Mouse (Mus musculus) lung, adult 2 months (tissue): Measurements from ENCODE around the gene Aldh3b2. TPM values are rescaled to one million over a fixed set of nuclear protein-coding genes. Genes with fewer than 3 reads are reported as not detected.

ENCODE experiments used
- DNase-seq: peaks from one replicate; pipeline ENCODE4 v3.0.0; 2022
- H3K4me1 ChIP-seq: fragments of 200-500 bp; 2 replicates; pipeline ENCODE4 v1.6.1; 2011; ENCODE audit warnings: low read length; ENCODE audit not compliant: control insufficient read depth, insufficient read depth
- H3K4me3 ChIP-seq: fragments of 200-500 bp; replicated peaks from 2 replicates; pipeline ENCODE3; 2011; ENCODE audit warnings: low read depth, mild to moderate bottlenecking, control low read depth, low read length; ENCODE audit errors: extremely low read depth
- CTCF ChIP-seq: fragments of 200-500 bp; IDR thresholded peaks from 2 replicates; pipeline ENCODE4 v1.5.1; 2011; ENCODE audit warnings: mild to moderate bottlenecking, low read length, control low read depth; ENCODE audit not compliant: insufficient read depth
- POLR2A ChIP-seq: fragments of 200-500 bp; IDR thresholded peaks from 2 replicates; pipeline ENCODE4 v1.6.1; 2011; ENCODE audit warnings: low read depth, mild to moderate bottlenecking, control low read depth, low read length, borderline replicate concordance; ENCODE audit errors: extremely low read depth
- WGBS: fragments of 180-500 bp; shearing (Covaris S2); methylation state at CpG from one replicate; pipeline ENCODE4 v1.1.7; 2018; 5-methylcytosine and 5-hydroxymethylcytosine counted together
- polyA plus RNA-seq: library from polyadenylated mRNA; depleted of rRNA; stranded (reverse); fragments of >200 nt; gene quantifications from 2 replicates; pipeline ENCODE4 v1.2.3, GENCODE M21; 2012; rRNA removed

The Aldh3b2 gene
- 2.0 and 21.7 TPM in 2 replicates for polyA plus RNA-seq

GRCm38 (mm10) chr19:3972229-3972628 lies at the start of gene Aldh3b2:
Gene Aldh3b2, plus strand, starts transcription at chr19:3972328.
- 38% methylated on average over 9 of the region's 9 CpGs for WGBS
- H3K4me1 ChIP-seq = no peaks in the 10 kb centered on the region
- TF ChIP-seq CTCF (no peak), POLR2A (no peak)
- H3K4me3 ChIP-seq = no peak within 1 kb of the TSS
- no peak for DNase-seq

- H3K4me3 ChIP-seq = no peak overlapping the region
- DNase-seq = no peak
- peaks cover 22% of the 10 kb centered on the region for H3K4me1 ChIP-seq
- TF ChIP-seq POLR2A (no peak), CTCF (no peak)
- WGBS = 40% methylated on average over 10 of the region's 10 CpGs
Observed at GRCm38 (mm10) chr19:3922661-3923371, 49.3 kb upstream of the Aldh3b2 start.

GRCm38 (mm10) chr19:3923586-3923985 lies 48.5 kb upstream of the Aldh3b2 start:
- no peak for DNase-seq
- no peak for TF ChIP-seq CTCF
- TF ChIP-seq POLR2A = no peak
- 27% methylated on average over 13 of the region's 13 CpGs for WGBS
- Histone ChIP-seq H3K4me3 (no peak overlapping the region), H3K4me1 (peaks cover 22% of the 10 kb centered on the region)

GRCm38 (mm10) chr19:3924190-3924589 lies 47.9 kb upstream of the Aldh3b2 start:
- no peak for TF ChIP-seq CTCF
- no peak for TF ChIP-seq POLR2A
- WGBS = 67% methylated on average over 8 of the region's 8 CpGs
- H3K4me1 ChIP-seq = peaks cover 26% of the 10 kb centered on the region
- no peak overlapping the region for H3K4me3 ChIP-seq
- no peak for DNase-seq

- H3K4me3 ChIP-seq = no peak overlapping the region
- TF ChIP-seq CTCF (no peak), POLR2A (no peak)
- 93% methylated on average over 7 of the region's 7 CpGs for WGBS
- no peak for DNase-seq
- peaks cover 32% of the 10 kb centered on the region for H3K4me1 ChIP-seq
Observed at GRCm38 (mm10) chr19:3924868-3925267, 47.3 kb upstream of the Aldh3b2 start.

GRCm38 (mm10) chr19:3925859-3926258 lies 46.3 kb upstream of the Aldh3b2 start:
- H3K4me3 ChIP-seq = no peak overlapping the region
- TF ChIP-seq POLR2A (no peak), CTCF (no peak)
- peaks cover 38% of the 10 kb centered on the region for H3K4me1 ChIP-seq
- 77% methylated on average over 6 of the region's 6 CpGs for WGBS
- no peak for DNase-seq

GRCm38 (mm10) chr19:3926279-3926678 lies 45.8 kb upstream of the Aldh3b2 start:
- TF ChIP-seq POLR2A (peak; percentile 29; the same call in 1 of the 2 replicates), CTCF (peak; percentile 22; the same call in 1 of the 2 replicates)
- WGBS = 36% methylated on average over 3 of the region's 3 CpGs
- DNase-seq = peak; percentile 70
- H3K4me3 ChIP-seq = no peak overlapping the region
- peaks cover 38% of the 10 kb centered on the region for H3K4me1 ChIP-seq

GRCm38 (mm10) chr19:3926685-3927084 lies 45.4 kb upstream of the Aldh3b2 start:
- no peak overlapping the region for H3K4me3 ChIP-seq
- TF ChIP-seq CTCF (no peak), POLR2A (no peak)
- WGBS = 74% methylated on average over 6 of the region's 6 CpGs
- no peak for DNase-seq
- peaks cover 38% of the 10 kb centered on the region for H3K4me1 ChIP-seq

GRCm38 (mm10) chr19:3927989-3928388 lies 44.1 kb upstream of the Aldh3b2 start:
- TF ChIP-seq POLR2A (no peak), CTCF (no peak)
- peaks cover 38% of the 10 kb centered on the region for H3K4me1 ChIP-seq

GRCm38 (mm10) chr19:3928779-3929178 lies 43.3 kb upstream of the Aldh3b2 start:
- Histone ChIP-seq H3K4me3 (no peak overlapping the region), H3K4me1 (peaks cover 30% of the 10 kb centered on the region)
- no peak for TF ChIP-seq CTCF
- no peak for TF ChIP-seq POLR2A
- WGBS = 48% methylated on average over 4 of the region's 4 CpGs
- no peak for DNase-seq

More at GRCm38 (mm10) chr19:3927989-3928388, 44.1 kb upstream of the Aldh3b2 start:
- no peak overlapping the region for H3K4me3 ChIP-seq
- DNase-seq = no peak
- 84% methylated on average over 4 of the region's 4 CpGs for WGBS
